Mouse (Mus musculus) E14TG2a.4 (cell line): ENCODE results near the gene Alox5.

Source experiments
- H3K27me3 ChIP-seq: 2 replicates; pipeline ENCODE4 v1.6.1; 2014; ENCODE audit warnings: low read length, control low read depth; ENCODE audit not compliant: insufficient read depth
- H3K36me3 ChIP-seq: 2 replicates; pipeline ENCODE4 v1.6.1; 2014; ENCODE audit warnings: low read length, control low read depth; ENCODE audit not compliant: insufficient read depth
- H3K4me1 ChIP-seq: replicated peaks from 2 replicates; pipeline ENCODE4 v1.6.1; 2014; ENCODE audit warnings: low read depth, low read length, control low read depth
- H3K4me3 ChIP-seq: replicated peaks from 2 replicates; pipeline ENCODE4 v1.5.1; 2014; ENCODE audit warnings: mild to moderate bottlenecking, low read length
- H3K9me3 ChIP-seq: 2 replicates; pipeline ENCODE4 v1.6.1; 2014; ENCODE audit warnings: low read length, control low read depth
- CTCF ChIP-seq: conservative IDR thresholded peaks from 2 replicates; pipeline ENCODE4 v1.5.1; 2014; ENCODE audit warnings: low read length
- NANOG ChIP-seq: IDR thresholded peaks from 2 replicates; pipeline ENCODE4 v1.6.1; 2014; ENCODE audit warnings: borderline replicate concordance, low read length, mixed read lengths
- POU5F1 ChIP-seq: IDR thresholded peaks from 2 replicates; pipeline ENCODE4 v1.6.1; 2014; ENCODE audit warnings: low read length, borderline replicate concordance

Gene Alox5

GRCm38 (mm10) chr6:116405243-116405642 lies 55.7 kb downstream of the Alox5 start:
- H3K4me3 ChIP-seq = no peak overlapping the region
- H3K9me3 ChIP-seq = no peaks in the 10 kb centered on the region
- TF ChIP-seq CTCF (no peak), POU5F1 (no peak), NANOG (no peak)
- no peaks in the 10 kb centered on the region for H3K27me3 ChIP-seq
- no peaks in the 10 kb centered on the region for H3K4me1 ChIP-seq
- peaks cover 60% of the 10 kb centered on the region for H3K36me3 ChIP-seq

DNA sequence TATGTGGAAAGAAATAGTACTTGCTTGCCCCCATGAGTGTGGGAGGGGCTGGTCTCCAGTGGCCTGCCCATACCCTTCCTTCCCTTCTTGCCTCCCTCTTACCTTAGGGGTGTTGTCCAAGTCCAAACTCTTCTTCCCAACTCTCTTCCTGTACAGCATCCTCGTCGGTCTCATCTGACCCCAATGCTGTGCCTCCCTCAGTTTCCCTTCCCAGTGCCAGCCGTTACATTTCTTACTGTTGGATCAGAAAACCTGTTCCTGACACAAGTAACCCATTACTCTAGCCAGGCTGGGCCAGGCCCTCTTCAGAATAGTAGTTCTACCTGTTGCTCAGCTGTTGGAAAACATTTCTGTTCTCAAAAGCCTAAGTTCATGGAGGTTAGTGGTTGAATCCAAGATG lies 58.6 kb downstream of the Alox5 start:
- Histone ChIP-seq H3K9me3 (no peaks in the 10 kb centered on the region), H3K27me3 (no peaks in the 10 kb centered on the region), H3K4me1 (no peaks in the 10 kb centered on the region; the same call in 1 of the 2 replicates), H3K4me3 (no peak overlapping the region), H3K36me3 (peaks cover 52% of the 10 kb centered on the region)
- TF ChIP-seq NANOG (no peak), CTCF (no peak), POU5F1 (no peak)

- Histone ChIP-seq H3K4me1 (no peaks in the 10 kb centered on the region; the same call in 1 of the 2 replicates), H3K9me3 (no peaks in the 10 kb centered on the region), H3K27me3 (no peaks in the 10 kb centered on the region), H3K36me3 (peaks cover 47% of the 10 kb centered on the region), H3K4me3 (no peak overlapping the region)
- TF ChIP-seq CTCF (no peak), NANOG (no peak), POU5F1 (no peak)
These were observed 59.1 kb downstream of the Alox5 start for GRCm38 (mm10) chr6:116401746-116402423.

- H3K4me1 ChIP-seq = no peaks in the 10 kb centered on the region; the same call in 1 of the 2 replicates
- no peak overlapping the region for H3K4me3 ChIP-seq
- H3K27me3 ChIP-seq = no peaks in the 10 kb centered on the region
- TF ChIP-seq CTCF (no peak), POU5F1 (no peak), NANOG (no peak)
- no peaks in the 10 kb centered on the region for H3K9me3 ChIP-seq
- H3K36me3 ChIP-seq = peaks cover 21% of the 10 kb centered on the region
These were observed 62.8 kb downstream of the Alox5 start for GRCm38 (mm10) chr6:116398136-116398535.

GRCm38 (mm10) chr6:116397621-116398020 lies 63.4 kb downstream of the Alox5 start:
- Histone ChIP-seq H3K36me3 (peaks cover 18% of the 10 kb centered on the region), H3K27me3 (no peaks in the 10 kb centered on the region), H3K9me3 (no peaks in the 10 kb centered on the region), H3K4me3 (no peak overlapping the region), H3K4me1 (no peaks in the 10 kb centered on the region; the same call in 1 of the 2 replicates)
- TF ChIP-seq POU5F1 (no peak), CTCF (no peak), NANOG (no peak)

DNA sequence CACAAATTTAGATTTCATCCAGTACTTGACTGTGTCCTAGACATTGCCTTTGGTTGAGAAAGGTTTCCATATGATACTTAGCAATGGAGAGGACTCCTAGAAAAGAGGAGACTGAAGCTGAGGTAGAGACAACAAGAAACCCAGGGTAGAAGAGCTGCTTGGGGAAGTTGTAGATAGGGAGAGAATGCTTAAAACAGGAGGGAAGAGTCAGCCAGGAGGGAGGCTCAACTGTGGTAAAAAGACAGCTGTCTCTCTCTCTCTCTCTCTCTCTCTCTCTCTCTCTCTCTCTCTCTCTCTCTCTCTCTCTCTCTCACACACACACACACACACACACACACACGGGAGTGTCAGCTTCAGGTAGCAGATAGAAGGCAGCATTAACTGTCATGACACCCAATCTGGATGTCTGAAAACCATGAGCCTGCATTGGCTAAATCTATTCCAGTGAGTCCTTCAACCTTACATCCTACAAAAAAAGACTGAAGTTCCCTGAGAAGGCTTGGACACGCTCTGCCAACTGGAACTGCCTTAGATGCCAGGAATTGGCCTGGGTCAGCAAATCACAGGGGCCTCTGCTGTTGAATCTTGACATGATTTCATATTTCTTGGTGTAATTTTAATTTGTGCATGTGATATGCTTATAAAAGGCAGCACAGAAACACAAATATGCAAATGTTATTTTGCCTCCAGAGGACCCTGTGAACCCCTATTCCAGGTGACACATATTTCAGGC lies 65.9 kb downstream of the Alox5 start:
- TF ChIP-seq NANOG = no peak
- no peak for TF ChIP-seq CTCF
- no peak for TF ChIP-seq POU5F1
- H3K36me3 ChIP-seq = no peaks in the 10 kb centered on the region
- no peaks in the 10 kb centered on the region for H3K27me3 ChIP-seq
- no peak overlapping the region for H3K4me3 ChIP-seq
- no peaks in the 10 kb centered on the region for H3K9me3 ChIP-seq
- H3K4me1 ChIP-seq = no peaks in the 10 kb centered on the region; the same call in 1 of the 2 replicates

DNA sequence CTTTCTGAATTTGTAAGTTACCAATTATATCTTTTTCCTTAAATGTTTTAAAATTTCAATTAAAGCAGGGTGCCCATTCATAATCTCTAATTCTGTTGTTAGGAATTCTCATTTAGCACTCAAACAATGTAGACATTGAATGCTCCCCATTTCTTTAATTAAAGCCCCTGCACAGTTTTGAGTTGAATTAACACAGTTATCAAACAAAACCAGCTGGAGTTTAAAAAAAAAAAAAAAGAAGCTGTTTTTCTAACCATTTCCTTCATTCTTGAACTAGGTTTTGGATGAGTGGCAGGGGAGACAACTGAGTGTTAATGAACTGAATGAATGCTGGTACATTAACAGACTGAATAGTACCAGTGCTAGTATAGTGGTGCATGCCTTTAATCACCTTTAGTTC lies 71.5 kb downstream of the Alox5 start:
- H3K27me3 ChIP-seq = no peaks in the 10 kb centered on the region
- H3K36me3 ChIP-seq = no peaks in the 10 kb centered on the region
- H3K9me3 ChIP-seq = no peaks in the 10 kb centered on the region
- no peak overlapping the region for H3K4me3 ChIP-seq
- peaks cover 13% of the 10 kb centered on the region for H3K4me1 ChIP-seq
- TF ChIP-seq CTCF (no peak), NANOG (no peak), POU5F1 (no peak)

- peaks cover 14% of the 10 kb centered on the region for H3K4me1 ChIP-seq
- TF ChIP-seq NANOG (no peak), POU5F1 (no peak), CTCF (no peak)
- no peak overlapping the region for H3K4me3 ChIP-seq
- H3K27me3 ChIP-seq = no peaks in the 10 kb centered on the region
- H3K9me3 ChIP-seq = no peaks in the 10 kb centered on the region
- H3K36me3 ChIP-seq = no peaks in the 10 kb centered on the region
These were observed 72.9 kb downstream of the Alox5 start for GRCm38 (mm10) chr6:116388068-116388467.

DNA sequence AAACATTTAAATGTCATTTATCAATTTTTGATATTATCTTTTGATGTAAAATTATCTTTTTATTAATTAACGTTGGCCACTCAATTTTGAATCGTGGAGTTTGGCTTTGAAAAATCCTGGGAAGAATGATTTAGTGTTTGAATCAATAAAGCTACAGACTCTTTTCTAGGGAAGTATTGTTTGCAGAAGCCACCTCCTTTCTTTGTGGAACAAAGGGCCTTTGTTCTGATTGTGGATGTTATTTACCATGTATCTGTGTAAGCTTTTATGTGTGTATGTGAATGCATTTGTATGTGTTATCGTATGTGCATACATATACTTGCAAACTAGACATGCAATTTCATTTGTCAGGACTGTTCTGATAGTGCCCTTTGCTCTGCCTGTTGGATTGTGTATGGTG lies 74.5 kb downstream of the Alox5 start:
- TF ChIP-seq CTCF (no peak), POU5F1 (no peak), NANOG (no peak)
- Histone ChIP-seq H3K27me3 (no peaks in the 10 kb centered on the region), H3K9me3 (no peaks in the 10 kb centered on the region), H3K4me3 (no peak overlapping the region), H3K36me3 (no peaks in the 10 kb centered on the region), H3K4me1 (peaks cover 14% of the 10 kb centered on the region)
